Mouse (Mus musculus) layer of hippocampus, adult 8-10 months (tissue): ENCODE data around the gene Mettl24. TPM values are rescaled to one million over a fixed set of nuclear protein-coding genes. Genes with fewer than 3 reads are reported as not detected.
A peak's percentile ranks its signal among the peaks of the same experiment; 100 is the strongest.
"Not testable (repeated sequence)": the region's sequence is repeated elsewhere in the genome, so short reads cannot be mapped to it uniquely, and the experiment has no call there.

Experiments used
- DNase-seq, 2 experiments: peaks; one replicate each; pipeline ENCODE4 v3.0.0; 2022; ENCODE audit warnings: low spot score in 2 of 2
- total RNA-seq, 4 experiments: library from RNA; stranded (reverse); gene quantifications; 2 replicates each; pipeline ENCODE4 v1.2.4; 2022

Gene Mettl24
- total RNA-seq, 4 experiments from 2014 or later: 2.0 to 3.5 (median 3.3) TPM

DNA sequence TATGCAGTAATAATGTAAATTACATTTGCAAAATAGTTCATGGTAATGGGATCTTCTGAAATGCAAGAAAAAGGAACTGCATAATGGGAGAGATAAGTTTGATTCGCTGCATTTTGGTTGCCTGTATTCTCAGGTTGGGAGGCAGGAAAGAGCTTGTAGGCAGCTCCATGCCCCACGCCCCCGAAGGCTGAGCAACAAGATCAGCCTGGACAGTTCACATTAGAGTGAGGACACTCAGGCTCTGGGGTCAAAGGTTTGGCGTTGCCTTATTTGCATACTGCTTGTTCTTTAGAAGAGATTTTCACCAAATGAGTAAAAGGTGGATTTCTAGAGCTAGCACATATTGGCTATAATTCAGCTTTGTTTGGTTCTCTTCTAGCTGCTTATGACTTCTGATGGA, 123.1 kb downstream of the Mettl24 start:
- DNase-seq: no peak

DNA sequence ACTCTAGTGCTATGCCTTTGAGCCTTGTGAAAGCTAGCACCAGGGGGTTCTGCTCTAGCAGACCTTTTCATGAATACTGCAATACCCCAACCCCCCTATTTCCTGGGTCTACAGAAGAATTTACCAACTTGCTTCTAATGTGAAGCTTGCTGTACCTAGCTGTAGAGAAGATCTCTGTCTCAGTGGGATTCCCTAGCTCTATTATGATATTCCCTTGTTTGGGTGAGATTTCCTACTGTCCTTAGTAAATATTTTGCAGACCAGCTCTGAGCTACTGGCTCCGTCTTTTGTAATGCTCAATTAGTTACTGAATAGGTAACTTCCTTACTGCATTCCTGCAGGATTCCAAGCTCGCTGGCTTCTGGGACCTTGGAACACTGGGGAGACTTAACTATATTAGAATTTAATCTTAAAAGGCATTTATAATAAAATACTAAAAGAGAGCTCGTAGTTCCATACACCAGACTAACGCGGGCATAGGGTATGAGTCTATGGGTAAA, 126.4 kb downstream of the Mettl24 start:
- DNase-seq: not testable (repeated sequence)

DNA sequence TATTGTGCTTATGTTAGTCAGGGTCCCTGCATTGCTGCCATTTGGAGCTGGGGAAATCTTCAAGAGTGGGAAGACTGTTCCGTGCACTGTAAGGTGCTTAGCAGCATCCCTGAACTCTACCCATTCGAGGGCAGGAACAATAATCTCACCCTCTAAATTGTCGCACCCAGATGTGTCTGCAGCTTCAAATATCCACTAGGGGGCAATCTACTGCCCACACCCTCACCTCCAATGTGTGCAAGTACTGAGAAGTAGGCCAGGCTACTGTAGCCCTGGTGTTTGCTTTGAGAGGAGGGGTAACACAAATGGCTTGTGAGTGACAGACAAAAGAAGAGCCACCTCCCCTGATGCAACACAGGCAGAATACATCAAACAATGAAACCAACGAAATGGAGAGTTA, 130.5 kb downstream of the Mettl24 start:
- DNase-seq: no peak

DNA sequence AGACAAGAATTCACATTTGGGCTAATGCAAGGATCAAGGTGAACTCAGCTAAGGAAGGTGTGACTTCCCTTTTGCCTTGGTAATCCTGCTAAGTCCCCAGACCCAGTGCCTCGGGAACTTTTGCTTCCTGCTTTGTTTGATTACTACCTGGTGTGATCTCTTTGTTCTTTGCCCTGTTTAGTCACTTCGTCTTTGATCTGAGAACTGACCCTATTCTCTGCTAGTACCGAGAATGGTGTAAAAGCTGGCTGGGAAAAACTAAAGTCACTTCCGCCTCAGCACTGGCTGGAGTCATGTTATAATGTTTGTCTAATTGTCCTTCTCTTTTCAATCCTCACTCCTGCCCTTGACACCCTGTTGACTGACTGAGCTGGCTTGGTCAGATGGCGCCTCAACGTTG, 133.4 kb downstream of the Mettl24 start:
- DNase-seq: no peak

DNA sequence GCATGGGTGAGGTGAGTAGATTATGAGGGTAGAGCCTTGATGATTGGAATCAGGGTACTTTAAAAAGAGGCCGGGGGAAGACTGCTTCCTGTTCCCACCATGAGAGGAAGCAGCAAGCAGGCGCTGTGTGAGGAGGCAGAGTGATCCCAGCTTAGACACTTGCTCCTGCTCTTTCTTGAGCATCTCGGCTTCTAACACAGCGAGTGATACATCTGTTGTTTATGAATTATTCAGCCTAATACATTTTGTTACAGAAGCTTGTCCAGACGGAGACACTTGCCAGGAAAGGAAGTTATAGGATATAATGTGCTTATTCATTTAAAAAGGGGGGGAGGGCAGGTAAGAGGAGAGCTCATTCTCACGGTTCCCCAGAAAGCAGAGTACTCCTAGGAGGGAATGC, 142.9 kb downstream of the Mettl24 start:
- no peak for DNase-seq

DNA sequence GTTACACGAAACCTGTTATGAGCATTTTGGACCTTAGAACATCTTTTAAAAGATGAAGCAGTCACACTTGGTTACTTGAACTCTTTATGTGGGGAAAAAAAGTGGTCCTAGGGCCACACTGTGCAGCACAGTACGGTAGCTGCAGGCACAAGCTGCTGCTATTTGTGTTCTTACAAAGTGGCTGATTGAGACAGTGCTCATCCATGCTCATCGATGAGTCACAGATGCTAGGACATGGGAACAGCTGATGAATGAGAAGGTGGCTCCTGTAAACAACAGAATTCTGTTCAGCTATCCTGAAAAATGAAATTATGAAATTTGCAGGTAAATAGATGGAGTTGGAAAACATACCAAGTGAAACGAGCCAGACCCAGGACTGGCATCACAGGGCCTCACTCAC, 144.6 kb downstream of the Mettl24 start:
- peak; percentile 49 to 53 for DNase-seq

DNA sequence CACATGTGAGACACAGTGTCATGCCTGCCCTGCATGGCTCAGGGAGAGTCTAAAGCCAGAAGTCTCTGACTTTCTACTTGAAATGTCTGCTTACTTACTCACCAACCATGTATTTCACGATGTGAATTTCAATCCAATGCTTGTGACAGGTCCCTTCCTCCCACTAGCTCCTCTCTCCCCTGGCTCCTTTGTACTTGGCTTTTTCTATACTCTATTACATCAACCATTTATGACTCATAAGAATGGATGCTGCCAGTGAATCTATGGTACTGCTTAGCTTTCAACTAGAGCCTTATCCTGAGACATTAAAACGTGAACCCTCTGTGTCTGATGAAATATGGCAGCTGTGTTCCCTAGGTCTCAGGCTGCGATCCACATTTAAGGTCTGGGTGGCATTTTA, 147.2 kb downstream of the Mettl24 start:
- DNase-seq: no peak

DNA sequence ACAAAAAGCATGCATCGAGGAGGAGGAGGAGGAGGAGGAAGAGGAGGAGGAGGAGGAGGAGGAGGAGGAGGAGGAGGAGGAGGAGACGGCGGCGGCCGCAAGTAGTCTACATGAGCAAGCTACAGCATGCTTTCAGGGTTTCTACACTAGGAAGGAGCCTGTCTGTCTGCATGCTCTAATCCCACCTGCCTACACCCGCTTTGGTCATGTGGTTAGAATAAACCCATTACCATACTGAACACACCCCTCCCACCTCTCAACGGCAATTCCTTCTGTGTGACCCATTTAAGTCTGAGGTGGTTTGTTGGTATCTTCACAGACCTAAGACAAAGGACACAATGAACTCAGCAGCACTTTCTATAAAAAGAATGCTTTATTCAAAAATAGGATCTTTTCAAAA, 148.2 kb downstream of the Mettl24 start:
- DNase-seq: no peak

DNA sequence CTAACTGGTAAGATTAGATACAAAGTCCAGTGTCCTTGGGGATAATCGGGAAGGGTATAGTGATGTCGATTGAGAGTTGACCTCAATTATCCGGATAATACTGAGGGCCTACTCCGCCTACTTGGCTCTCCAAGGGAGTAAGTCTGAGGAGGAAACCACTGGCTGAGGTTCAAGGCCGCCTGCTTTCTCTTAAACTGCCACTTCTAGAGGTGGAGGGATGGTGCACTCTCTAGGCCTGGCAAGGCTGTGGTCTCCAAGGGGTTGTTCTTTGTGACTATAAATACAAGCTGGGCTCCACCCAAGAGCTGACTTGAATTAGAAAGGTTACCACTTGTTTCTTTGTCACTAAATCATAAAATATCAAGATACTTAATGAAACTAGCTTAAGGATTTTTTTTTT, 157.0 kb downstream of the Mettl24 start:
- DNase-seq: no peak

DNA sequence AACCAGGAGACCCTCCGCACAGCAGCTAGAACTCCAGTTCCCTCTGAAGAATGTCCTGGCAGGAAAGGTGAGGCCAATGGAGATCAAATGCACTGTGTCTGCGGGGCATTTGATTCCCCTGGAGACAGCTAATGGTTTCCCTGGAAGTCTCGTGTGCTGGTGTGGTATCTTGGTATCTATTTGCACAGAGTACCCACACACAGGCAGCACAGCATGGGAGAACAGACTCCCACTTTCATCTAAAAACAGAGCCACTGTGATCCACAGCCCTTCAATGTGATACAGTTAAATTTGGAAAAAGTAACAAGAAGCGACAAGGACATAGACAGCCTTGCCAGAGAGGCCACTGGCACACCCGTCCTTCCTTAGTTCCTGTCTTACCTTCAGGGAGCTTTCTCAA, 160.8 kb downstream of the Mettl24 start:
- no peak for DNase-seq

DNA sequence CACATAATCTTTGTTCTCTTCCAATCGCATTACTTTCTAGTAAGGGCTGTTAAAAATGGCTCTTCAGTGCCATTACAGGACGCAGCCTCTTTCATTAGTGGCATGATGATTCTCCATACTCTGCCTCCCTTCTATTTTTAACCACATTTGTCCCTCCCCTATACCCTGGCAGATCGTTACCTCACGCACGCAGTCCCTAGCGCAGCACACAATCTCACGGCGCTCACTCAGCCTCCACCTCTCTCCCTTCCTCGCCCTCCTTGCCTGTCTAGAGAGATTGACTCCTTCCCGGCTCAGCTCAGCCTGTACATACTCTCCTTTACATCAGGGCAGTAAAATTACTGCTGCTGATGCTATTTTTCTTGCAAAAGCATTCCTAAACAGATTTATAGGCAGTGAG, 161.5 kb downstream of the Mettl24 start:
- no peak for DNase-seq

DNA sequence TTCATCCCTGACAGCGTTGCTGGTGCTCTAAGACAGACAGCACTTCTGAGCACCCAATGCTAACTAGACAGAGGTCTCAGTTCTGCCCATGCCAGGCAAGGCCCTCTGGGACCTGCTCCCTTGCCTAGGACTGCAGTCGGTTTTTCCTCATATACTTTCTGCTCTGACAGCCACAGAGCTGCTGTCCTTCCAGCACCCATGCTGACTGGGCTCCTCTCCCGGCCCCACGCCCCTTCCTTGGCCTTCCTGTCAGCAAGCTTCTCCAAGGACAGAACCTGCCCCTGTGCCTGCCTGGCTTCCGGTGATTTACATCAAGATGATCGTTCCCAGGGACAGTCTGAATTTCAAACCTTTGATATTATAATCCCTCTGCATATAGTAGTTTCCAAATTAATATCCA, 162.5 kb downstream of the Mettl24 start:
- DNase-seq: no peak

DNA sequence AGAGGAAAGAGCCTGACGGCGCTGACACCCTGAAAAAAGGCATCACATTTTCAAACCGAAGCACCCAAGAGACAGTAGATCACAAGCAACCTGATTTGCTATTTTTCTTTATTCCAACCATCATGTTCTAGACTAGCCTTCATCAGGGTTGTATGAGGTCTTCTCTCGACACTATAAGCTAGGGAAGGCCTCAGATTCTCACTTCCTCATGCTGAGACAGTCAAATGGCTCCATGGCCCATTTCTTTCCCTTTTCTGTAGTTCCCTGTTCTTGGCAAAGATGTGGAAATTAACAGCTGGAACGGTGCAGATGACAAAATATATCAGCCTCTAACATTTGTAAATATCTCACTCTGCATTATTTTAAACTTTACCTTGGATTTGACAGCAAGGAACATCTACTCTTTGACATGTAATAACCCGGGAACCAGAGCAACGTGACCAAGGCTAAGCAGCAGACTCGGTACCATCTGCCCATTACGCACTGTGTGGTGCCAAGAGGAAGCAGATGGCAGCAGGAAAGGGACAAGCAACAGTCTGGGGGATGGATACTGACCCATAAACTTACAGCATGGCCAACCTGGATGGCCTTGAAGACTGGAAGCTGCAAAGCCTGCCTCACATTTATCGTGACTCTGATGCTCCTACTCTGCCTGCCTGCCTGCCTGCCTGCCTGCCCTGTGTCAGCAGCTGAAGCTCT, 164.2 kb downstream of the Mettl24 start:
- DNase-seq: no peak

DNA sequence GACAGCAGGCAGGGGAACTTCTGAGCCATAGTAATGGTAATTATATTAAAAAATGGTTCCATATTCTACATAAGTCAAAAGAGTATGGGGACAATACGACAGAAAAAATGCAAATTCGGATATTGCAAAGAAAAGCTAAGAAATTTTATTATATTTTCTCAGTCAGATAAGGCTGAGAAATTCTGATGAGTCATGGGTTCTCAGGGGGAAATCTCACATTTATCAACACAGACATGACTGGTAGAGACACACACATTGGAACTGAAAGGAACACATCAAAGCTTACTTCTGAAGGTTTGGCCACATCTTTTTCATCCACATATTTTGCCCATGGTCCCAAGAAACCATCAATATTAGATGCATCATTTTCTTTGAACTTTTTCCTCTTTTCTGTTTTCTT, 167.6 kb downstream of the Mettl24 start:
- no peak for DNase-seq

DNA sequence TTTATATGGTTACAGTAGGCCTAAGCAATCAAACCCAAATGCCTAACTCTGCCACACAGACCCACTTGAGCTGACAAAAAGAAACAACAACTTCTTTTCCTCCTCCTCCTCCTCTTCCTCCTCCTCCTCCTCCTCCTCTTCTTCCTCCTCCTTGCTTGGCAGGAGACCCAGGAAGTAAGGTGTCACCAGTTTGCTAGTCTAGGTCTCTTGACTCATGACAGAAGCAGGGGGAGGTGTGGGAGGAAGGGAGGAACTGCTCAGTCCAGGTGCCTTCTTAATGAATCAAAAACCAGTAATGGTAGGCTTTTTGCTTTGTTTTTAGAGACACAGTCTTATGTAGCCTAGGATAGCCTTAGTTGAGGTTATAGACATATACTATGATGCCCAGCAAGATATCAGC, 168.1 kb downstream of the Mettl24 start:
- DNase-seq: no peak

DNA sequence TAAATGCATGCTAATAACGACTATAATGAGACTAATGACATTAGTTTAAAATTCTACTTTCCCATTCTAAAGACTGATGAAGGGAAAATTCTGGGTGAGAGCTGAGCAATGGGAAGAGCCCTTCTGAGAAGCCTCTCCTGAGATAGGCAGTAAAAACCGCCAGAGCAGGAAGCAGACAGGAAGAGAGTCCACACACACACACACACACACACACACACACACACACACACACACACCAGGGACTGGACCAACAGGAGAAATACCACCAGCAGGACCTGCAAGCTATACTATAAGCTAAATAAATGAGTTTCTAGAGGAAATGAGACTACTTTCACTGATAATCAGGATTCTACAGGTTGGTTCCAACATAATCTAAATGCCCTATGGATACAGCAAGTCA, 172.5 kb downstream of the Mettl24 start:
- no peak for DNase-seq

DNA sequence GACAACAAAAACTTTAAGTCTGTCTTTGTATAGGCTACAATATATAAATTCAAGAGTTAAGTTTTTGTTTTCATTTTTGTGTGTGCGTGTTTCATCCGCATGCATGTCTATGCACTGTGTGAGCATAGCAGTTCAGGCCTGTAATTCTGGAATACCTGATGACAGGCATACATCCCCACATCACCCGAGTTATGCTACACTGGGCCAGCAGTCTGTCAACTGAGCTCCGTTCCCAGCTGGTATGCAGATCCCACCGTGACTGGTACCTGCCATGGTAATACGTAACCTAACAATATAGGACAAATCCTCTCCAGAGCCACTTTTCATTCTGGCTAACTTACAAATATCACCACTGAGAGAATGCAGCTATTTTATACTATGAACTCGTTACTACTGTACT, 173.6 kb downstream of the Mettl24 start:
- DNase-seq: no peak

DNA sequence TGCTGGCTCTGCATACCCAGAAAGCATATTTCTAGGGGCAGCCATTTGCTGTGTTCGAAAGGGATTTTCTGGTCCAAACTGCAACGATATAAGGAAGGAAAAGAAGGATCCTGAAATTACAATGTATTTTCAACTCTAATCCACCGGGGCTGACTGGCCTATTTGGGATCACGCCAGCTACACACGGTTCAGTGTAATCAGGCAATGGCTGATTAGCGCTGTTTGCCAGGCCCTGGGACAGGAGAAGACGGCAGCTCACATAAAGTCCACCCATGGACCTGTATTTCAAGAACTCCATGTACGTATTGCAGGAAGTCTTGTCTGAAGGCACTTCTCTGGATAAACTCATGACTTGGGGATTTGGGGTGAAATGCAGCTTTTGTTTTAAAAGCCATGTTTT, 174.5 kb downstream of the Mettl24 start:
- no peak for DNase-seq

Other genes with a start within 250 kb of the Mettl24 start
- gene Slc22a16, start 112.9 kb upstream of the Mettl24 start, total RNA-seq: not detected
- 10 to 100 TPM; 19.4 to 21.8 (median 20.7) TPM for gene Ddo, start 53.3 kb upstream of the Mettl24 start, total RNA-seq
- 10 to 100 TPM; 50.4 to 61.9 (median 59.2) TPM for gene Cdc40, start 200.0 kb downstream of the Mettl24 start, total RNA-seq
- gene Wasf1, start 200.2 kb downstream of the Mettl24 start, total RNA-seq: 100 to 1,000 TPM; 310 to 364 (median 325) TPM